Mouse (Mus musculus) testis, adult 2 months (tissue): ENCODE data around the gene Nutf2.

Experiments used
- CTCF ChIP-seq: fragments of 200-500 bp; IDR thresholded peaks from 2 replicates; pipeline ENCODE4 v1.5.1; 2012; ENCODE audit warnings: low read depth, mild to moderate bottlenecking, inconsistent platforms, low read length, moderate library complexity; ENCODE audit not compliant: control insufficient read depth, insufficient read depth, insufficient replicate concordance
- POLR2A ChIP-seq: fragments of 200-500 bp; IDR thresholded peaks from 2 replicates; pipeline ENCODE4 v1.6.1; 2012; ENCODE audit warnings: low read depth, mild to moderate bottlenecking, inconsistent platforms, low read length, moderate library complexity; ENCODE audit not compliant: control insufficient read depth

- TF ChIP-seq POLR2A (no peak), CTCF (no peak)
Observed at GRCm38 (mm10) chr8:105811061-105811460, 49.3 kb upstream of the Nutf2 start.
